Mouse (Mus musculus): ENCODE results near the gene BC049715.
"Not testable (repeated sequence)": the region's sequence is repeated elsewhere in the genome, so short reads cannot be mapped to it uniquely, and the experiment has no call there.

Gene BC049715

GRCm38 (mm10) chr6:136827516-136827880 lies at the start of gene BC049715:
Gene BC049715, plus strand, starts transcription at chr6:136827626.
- no peak for DNase-seq (ENCODE audit: low spot score in 2 of 2)

GRCm38 (mm10) chr6:136781377-136781986 lies 45.9 kb upstream of the BC049715 start, which contains the start of gene Gucy2c:
Gene Gucy2c, minus strand, starts transcription at chr6:136781765.
- DNase-seq (ENCODE audit: low spot score in 2 of 2), result no peak

GRCm38 (mm10) chr6:136782146-136782545 lies 45.3 kb upstream of the BC049715 start:
- no peak for DNase-seq (ENCODE audit: low spot score in 2 of 2)

- no peak for DNase-seq (ENCODE audit: low spot score in 2 of 2)
Measured at GRCm38 (mm10) chr6:136782761-136783160, 44.7 kb upstream of the BC049715 start.

- no peak for DNase-seq (ENCODE audit: low spot score in 2 of 2)
Measured at GRCm38 (mm10) chr6:136789391-136789971, 37.9 kb upstream of the BC049715 start.

- peak in 1 of 2 experiments; percentile 27 for DNase-seq (ENCODE audit: low spot score in 2 of 2)
Measured at GRCm38 (mm10) chr6:136792884-136793758, 34.3 kb upstream of the BC049715 start.

GRCm38 (mm10) chr6:136793831-136794525 lies 33.4 kb upstream of the BC049715 start:
- DNase-seq (ENCODE audit: low spot score in 2 of 2), result no peak

- DNase-seq (ENCODE audit: low spot score in 2 of 2), result no peak
Measured at GRCm38 (mm10) chr6:136795110-136795509, 32.3 kb upstream of the BC049715 start.

- no peak for DNase-seq (ENCODE audit: low spot score in 2 of 2)
Measured at GRCm38 (mm10) chr6:136795850-136796249, 31.6 kb upstream of the BC049715 start.

GRCm38 (mm10) chr6:136797874-136798693 lies 29.3 kb upstream of the BC049715 start:
- DNase-seq (ENCODE audit: low spot score in 2 of 2), result not testable (repeated sequence)

- DNase-seq (ENCODE audit: low spot score in 2 of 2), result no peak
Measured at GRCm38 (mm10) chr6:136800710-136801109, 26.7 kb upstream of the BC049715 start.

- DNase-seq (ENCODE audit: low spot score in 2 of 2), result no peak
Measured at GRCm38 (mm10) chr6:136801274-136801673, 26.2 kb upstream of the BC049715 start.

GRCm38 (mm10) chr6:136803093-136803738 lies 24.2 kb upstream of the BC049715 start:
- peak in 1 of 2 experiments; percentile 14 for DNase-seq (ENCODE audit: low spot score in 2 of 2)

- peak; percentile 90 to 98 for DNase-seq (ENCODE audit: low spot score in 2 of 2)
Measured at GRCm38 (mm10) chr6:136803739-136804633, 23.4 kb upstream of the BC049715 start, which contains the start of gene Hist4h4. Gene Hist4h4, minus strand, starts transcription at chr6:136804415.

GRCm38 (mm10) chr6:136804705-136805408 lies 22.6 kb upstream of the BC049715 start:
- DNase-seq (ENCODE audit: low spot score in 2 of 2), result no peak

- no peak for DNase-seq (ENCODE audit: low spot score in 2 of 2)
Measured at GRCm38 (mm10) chr6:136805409-136805775, 22.0 kb upstream of the BC049715 start.

GRCm38 (mm10) chr6:136806819-136807218 lies 20.6 kb upstream of the BC049715 start:
- no peak for DNase-seq (ENCODE audit: low spot score in 2 of 2)

GRCm38 (mm10) chr6:136807395-136808013 lies 19.9 kb upstream of the BC049715 start:
- no peak for DNase-seq (ENCODE audit: low spot score in 2 of 2)

Data from thymus, postnatal 10 days (tissue).